Mouse (Mus musculus): ENCODE measurements around the gene Recql.

DNA sequence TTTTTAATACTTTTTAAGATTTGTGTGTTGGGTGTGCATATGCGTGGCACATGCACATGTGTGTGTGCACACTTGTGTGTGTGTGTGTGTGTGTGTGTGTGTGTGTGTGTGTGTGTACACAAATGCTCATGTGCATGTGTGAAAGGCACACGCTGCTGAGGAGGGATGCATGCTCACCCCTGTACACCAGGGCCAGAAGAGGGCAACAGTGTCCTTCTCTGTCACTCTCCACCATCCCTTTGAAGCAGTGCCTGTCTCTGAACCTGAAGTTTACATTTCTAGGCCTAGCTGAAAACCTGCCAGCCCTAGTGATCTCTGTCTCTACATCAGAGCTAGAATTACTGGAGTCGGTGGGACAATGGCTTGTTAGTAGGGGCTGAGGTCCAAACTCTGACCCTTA, 60.3 kb downstream of the Recql start:
- TF ChIP-seq POLR2A (IDR thresholded peaks at IDR 0.05; ENCODE audit: control insufficient read depth in 1 of 2, insufficient read depth in 1 of 2, low read depth in 1 of 2, low read length in 2 of 2, poor library complexity in 1 of 2) (no peak), UBTF (IDR thresholded peaks at IDR 0.05; ENCODE audit: borderline replicate concordance, insufficient read depth, low read depth, low read length) (no peak), TBP (IDR thresholded peaks at IDR 0.05; ENCODE audit: low read depth, low read length) (no peak), ETS1 (IDR thresholded peaks at IDR 0.05; ENCODE audit: low read depth, low read length) (no peak), CTCF (IDR thresholded peaks at IDR 0.05 in 2 of 3, conservative IDR thresholded peaks at IDR 0.05 in 1 of 3; ENCODE audit: control insufficient read depth in 1 of 3, insufficient read depth in 1 of 3, low read depth in 2 of 3, low read length in 3 of 3, poor library complexity in 1 of 3, severe bottlenecking in 1 of 3) (no peak), POLR2AphosphoS2 (IDR thresholded peaks at IDR 0.05; ENCODE audit: low read length) (no peak), EP300 (IDR thresholded peaks at IDR 0.05; ENCODE audit: low read depth in 1 of 2, low read length in 2 of 2) (no peak), JUND (IDR thresholded peaks at IDR 0.05; ENCODE audit: low read depth, low read length) (no peak)

Measured in MEL (cell line).